Mouse (Mus musculus) embryonic fibroblast, embryonic 13.5 days (primary cell): ENCODE measurements around the gene Atp8a1.

ENCODE experiments used
- CTCF ChIP-seq: IDR thresholded peaks from 2 replicates; pipeline ENCODE4 v1.5.1; 2011; ENCODE audit warnings: mild to moderate bottlenecking, control low read depth, low read length, moderate library complexity, borderline replicate concordance; ENCODE audit not compliant: insufficient read depth
- POLR2A ChIP-seq: IDR thresholded peaks from 2 replicates; pipeline ENCODE4 v1.6.1; 2011; ENCODE audit warnings: low read depth, mild to moderate bottlenecking, control low read depth, low read length, moderate library complexity

GRCm38 (mm10) chr5:67798348-67798747, 48.9 kb downstream of the Atp8a1 start:
- TF ChIP-seq CTCF: no peak
- TF ChIP-seq POLR2A: no peak
